Mouse (Mus musculus) neural tube, embryonic 11.5 days (tissue): Measurements from ENCODE around the gene Fancc. TPM values are rescaled to one million over a fixed set of nuclear protein-coding genes. Genes with fewer than 3 reads are reported as not detected.
"Not testable (repeated sequence)": the region's sequence is repeated elsewhere in the genome, so short reads cannot be mapped to it uniquely, and the experiment has no call there.

Source experiments
- ATAC-seq: fragments of 200-750 bp; cut with Nextera tagmentation; 2 replicates; pipeline ENCODE4 v1.8.0; 2017; ENCODE audit warnings: moderate number of reproducible peaks, mild to moderate bottlenecking, moderate TSS enrichment, moderate library complexity; ENCODE audit not compliant: insufficient read depth, low FRiP score, low TSS enrichment
- DNase-seq: peaks from one replicate; pipeline ENCODE4 v3.0.0-alpha.2; 2015; ENCODE audit warnings: low spot score
- H3K27ac ChIP-seq: fragments of 300-500 bp; sonication (generic); 2 replicates; pipeline ENCODE4 v1.5.1; 2014; ENCODE audit warnings: low read depth, mild to moderate bottlenecking, low read length
- H3K27me3 ChIP-seq: fragments of 300-500 bp; sonication (generic); 2 replicates; pipeline ENCODE4 v1.6.1; 2014; ENCODE audit warnings: mild to moderate bottlenecking, low read length, mixed read lengths; ENCODE audit not compliant: control insufficient read depth, insufficient read depth
- H3K36me3 ChIP-seq: fragments of 300-500 bp; sonication (generic); 2 replicates; pipeline ENCODE4 v1.6.1; 2014; ENCODE audit warnings: mild to moderate bottlenecking, low read length, moderate library complexity, mixed read lengths; ENCODE audit not compliant: control insufficient read depth, insufficient read depth
- H3K4me1 ChIP-seq: fragments of 300-500 bp; sonication (generic); 2 replicates; pipeline ENCODE4 v1.6.1; 2014; ENCODE audit warnings: low read length, mixed read lengths; ENCODE audit not compliant: control insufficient read depth, insufficient read depth
- H3K4me2 ChIP-seq: fragments of 300-500 bp; sonication (generic); 2 replicates; pipeline ENCODE4 v1.6.1; 2014; ENCODE audit warnings: low read depth, mild to moderate bottlenecking, moderate library complexity
- H3K4me3 ChIP-seq: fragments of 300-500 bp; sonication (generic); 2 replicates; pipeline ENCODE4 v1.5.1; 2014; ENCODE audit warnings: low read depth, low read length
- H3K9ac ChIP-seq: fragments of 300-500 bp; sonication (generic); 2 replicates; pipeline ENCODE4 v1.6.1; 2014; ENCODE audit warnings: mild to moderate bottlenecking, low read length
- H3K9me3 ChIP-seq: fragments of 300-500 bp; sonication (generic); 2 replicates; pipeline ENCODE4 v1.6.1; 2016; ENCODE audit warnings: low read length; ENCODE audit not compliant: control insufficient read depth
- WGBS: fragments of 180-500 bp; shearing (Covaris S2); extraction: QIAGEN DNeasy Blood & Tissue Kit; methylation state at CpG from one replicate; pipeline ENCODE4 v1.1.7; 2014; 5-methylcytosine and 5-hydroxymethylcytosine counted together
- polyA plus RNA-seq: library from polyadenylated mRNA; unstranded; fragments of >200 nt; fragmentation: Nextera tagmentation; extraction: Ambion mirVana; gene quantifications from 2 replicates; pipeline ENCODE4 v1.2.1, GENCODE M21; 2014

Fancc gene
- polyA plus RNA-seq, 1 experiment from 2014 or later, result 22.2 TPM

GRCm38 (mm10) chr13:63315777-63316176 is 181.3 kb downstream of the Fancc start:
- Histone ChIP-seq H3K4me2 (no peak overlapping the region), H3K9me3 (no peaks in the 10 kb centered on the region), H3K4me1 (no peaks in the 10 kb centered on the region), H3K27me3 (no peaks in the 10 kb centered on the region), H3K27ac (no peak overlapping the region), H3K9ac (no peak overlapping the region), H3K36me3 (peaks cover 2% of the 10 kb centered on the region; the same call in 1 of the 2 replicates), H3K4me3 (no peak overlapping the region)
- DNase-seq, result no peak
- WGBS, result 80% methylated on average over 6 of the region's 6 CpGs
- no peak for ATAC-seq

- DNase-seq, H3K4me2 ChIP-seq, ATAC-seq, H3K4me3 ChIP-seq, H3K27me3 ChIP-seq, H3K4me1 ChIP-seq, H3K27ac ChIP-seq, H3K9me3 ChIP-seq, H3K9ac ChIP-seq, H3K36me3 ChIP-seq: not testable (repeated sequence)
- WGBS, result 95% methylated on average over 3 of the region's 4 CpGs
Measured at GRCm38 (mm10) chr13:63315111-63315510, 182.0 kb downstream of the Fancc start.

GRCm38 (mm10) chr13:63314608-63314920 is 182.5 kb downstream of the Fancc start:
- Histone ChIP-seq H3K9ac (no peak overlapping the region), H3K4me2 (no peak overlapping the region), H3K27me3 (no peaks in the 10 kb centered on the region), H3K4me1 (no peaks in the 10 kb centered on the region), H3K4me3 (no peak overlapping the region), H3K36me3 (peaks cover 2% of the 10 kb centered on the region; the same call in 1 of the 2 replicates), H3K27ac (no peak overlapping the region), H3K9me3 (no peaks in the 10 kb centered on the region)
- WGBS, result 70% methylated on average over 4 of the region's 4 CpGs
- no peak for ATAC-seq
- no peak for DNase-seq

GRCm38 (mm10) chr13:63313748-63314607 is 183.1 kb downstream of the Fancc start:
- DNase-seq (no peak), ATAC-seq (no peak)
- WGBS, result 85% methylated on average over 12 of the region's 12 CpGs
- no peak overlapping the region for H3K9ac ChIP-seq
- no peaks in the 10 kb centered on the region for H3K9me3 ChIP-seq
- H3K36me3 ChIP-seq, result peaks cover 2% of the 10 kb centered on the region; the same call in 1 of the 2 replicates
- no peak overlapping the region for H3K4me2 ChIP-seq
- H3K4me1 ChIP-seq, result no peaks in the 10 kb centered on the region
- H3K4me3 ChIP-seq, result no peak overlapping the region
- H3K27ac ChIP-seq, result no peak overlapping the region
- H3K27me3 ChIP-seq, result no peaks in the 10 kb centered on the region

GRCm38 (mm10) chr13:63313247-63313646 is 183.8 kb downstream of the Fancc start:
- DNase-seq (no peak), ATAC-seq (no peak)
- H3K9me3 ChIP-seq, result no peaks in the 10 kb centered on the region
- H3K36me3 ChIP-seq, result peaks cover 2% of the 10 kb centered on the region; the same call in 1 of the 2 replicates
- no peak overlapping the region for H3K4me2 ChIP-seq
- H3K27me3 ChIP-seq, result no peaks in the 10 kb centered on the region
- no peak overlapping the region for H3K27ac ChIP-seq
- H3K4me3 ChIP-seq, result no peak overlapping the region
- no peak overlapping the region for H3K9ac ChIP-seq
- H3K4me1 ChIP-seq, result no peaks in the 10 kb centered on the region
- 90% methylated on average over 1 of the region's 1 CpGs for WGBS

- H3K36me3 ChIP-seq, result no peaks in the 10 kb centered on the region; the same call in 1 of the 2 replicates
- H3K27me3 ChIP-seq, result no peaks in the 10 kb centered on the region
- H3K27ac ChIP-seq, result no peak overlapping the region
- WGBS, result 72% methylated on average over 2 of the region's 2 CpGs
- H3K4me3 ChIP-seq, result no peak overlapping the region
- H3K9ac ChIP-seq, result no peak overlapping the region
- H3K9me3 ChIP-seq, result no peaks in the 10 kb centered on the region
- peaks cover 2% of the 10 kb centered on the region for H3K4me1 ChIP-seq
- DNase-seq, result no peak
- H3K4me2 ChIP-seq, result no peak overlapping the region
- ATAC-seq, result no peak
Measured at GRCm38 (mm10) chr13:63311156-63311555, 185.9 kb downstream of the Fancc start.

GRCm38 (mm10) chr13:63309563-63309962 is 187.5 kb downstream of the Fancc start:
- no peaks in the 10 kb centered on the region for H3K27me3 ChIP-seq
- ATAC-seq (no peak), DNase-seq (no peak)
- no peak overlapping the region for H3K27ac ChIP-seq
- 87% methylated on average over 3 of the region's 3 CpGs for WGBS
- no peak overlapping the region for H3K4me3 ChIP-seq
- no peaks in the 10 kb centered on the region for H3K9me3 ChIP-seq
- H3K36me3 ChIP-seq, result no peaks in the 10 kb centered on the region; the same call in 1 of the 2 replicates
- H3K4me2 ChIP-seq, result no peak overlapping the region
- no peak overlapping the region for H3K9ac ChIP-seq
- H3K4me1 ChIP-seq, result peaks cover 18% of the 10 kb centered on the region

- ATAC-seq, result no peak
Measured at GRCm38 (mm10) chr13:63306768-63307167, 190.3 kb downstream of the Fancc start.

More at GRCm38 (mm10) chr13:63306768-63307167, 190.3 kb downstream of the Fancc start:
- no peak overlapping the region for H3K9ac ChIP-seq
- 82% methylated on average over 5 of the region's 5 CpGs for WGBS
- H3K36me3 ChIP-seq, result peaks cover 5% of the 10 kb centered on the region
- H3K4me2 ChIP-seq, result no peak overlapping the region
- no peak for DNase-seq
- H3K27me3 ChIP-seq, result no peaks in the 10 kb centered on the region
- H3K4me1 ChIP-seq, result peaks cover 22% of the 10 kb centered on the region
- H3K27ac ChIP-seq, result no peak overlapping the region
- H3K4me3 ChIP-seq, result no peak overlapping the region
- no peaks in the 10 kb centered on the region for H3K9me3 ChIP-seq
